Mouse (Mus musculus): Measurements from ENCODE around the gene Foxb1.

Foxb1 gene

GRCm38 (mm10) chr9:69760371-69761301 lies at the start of gene Foxb1:
TSS of gene Foxb1 (minus strand) at chr9:69760940.
- DNase-seq (ENCODE audit: low spot score), result peak; percentile 4

GRCm38 (mm10) chr9:69790562-69790961 lies 29.8 kb upstream of the Foxb1 start:
- peak; percentile 2 for DNase-seq (ENCODE audit: low spot score)

GRCm38 (mm10) chr9:69779996-69780395 lies 19.3 kb upstream of the Foxb1 start:
- DNase-seq (ENCODE audit: low spot score), result no peak

GRCm38 (mm10) chr9:69769949-69770585 lies 9.3 kb upstream of the Foxb1 start:
- DNase-seq (ENCODE audit: low spot score), result no peak

- no peak for DNase-seq (ENCODE audit: low spot score)
Observed at GRCm38 (mm10) chr9:69769091-69769948, 8.6 kb upstream of the Foxb1 start.

- no peak for DNase-seq (ENCODE audit: low spot score)
Observed at GRCm38 (mm10) chr9:69768136-69768875, 7.6 kb upstream of the Foxb1 start.

- DNase-seq (ENCODE audit: low spot score), result no peak
Observed at GRCm38 (mm10) chr9:69767421-69767820, 6.7 kb upstream of the Foxb1 start.

- DNase-seq (ENCODE audit: low spot score), result no peak
Observed at GRCm38 (mm10) chr9:69766936-69767335, 6.2 kb upstream of the Foxb1 start.

GRCm38 (mm10) chr9:69766301-69766700 lies 5.6 kb upstream of the Foxb1 start:
- no peak for DNase-seq (ENCODE audit: low spot score)

GRCm38 (mm10) chr9:69765483-69766050 lies 4.8 kb upstream of the Foxb1 start:
- DNase-seq (ENCODE audit: low spot score), result no peak

GRCm38 (mm10) chr9:69764586-69765482 lies 4.1 kb upstream of the Foxb1 start:
- no peak for DNase-seq (ENCODE audit: low spot score)

- DNase-seq (ENCODE audit: low spot score), result no peak
Observed at GRCm38 (mm10) chr9:69763681-69764585, 3.2 kb upstream of the Foxb1 start.

GRCm38 (mm10) chr9:69762703-69763102 lies 2.0 kb upstream of the Foxb1 start:
- DNase-seq (ENCODE audit: low spot score), result no peak

GRCm38 (mm10) chr9:69762221-69762620 lies 1.5 kb upstream of the Foxb1 start:
- DNase-seq (ENCODE audit: low spot score), result no peak

- DNase-seq (ENCODE audit: low spot score), result no peak
Observed at GRCm38 (mm10) chr9:69761569-69761968, 829 bp upstream of the Foxb1 start.

GRCm38 (mm10) chr9:69759721-69760221 lies 969 bp downstream of the Foxb1 start:
- no peak for DNase-seq (ENCODE audit: low spot score)

GRCm38 (mm10) chr9:69758946-69759615 lies 1.7 kb downstream of the Foxb1 start:
- DNase-seq (ENCODE audit: low spot score), result no peak

GRCm38 (mm10) chr9:69758506-69758905 lies 2.2 kb downstream of the Foxb1 start:
- no peak for DNase-seq (ENCODE audit: low spot score)

Measured in c-Kit-positive CD71-positive TER-119-positive erythroid progenitor cells, embryonic 14.5 days (primary cell).